Mouse (Mus musculus): ENCODE measurements around the gene Agpat4.

GRCm38 (mm10) chr17:12203414-12203897, 85.0 kb downstream of the Agpat4 start:
- no peak for TF ChIP-seq POLR2A (IDR thresholded peaks at IDR 0.05; ENCODE audit: borderline replicate concordance, extremely low read depth, insufficient read depth, insufficient read length, poor library complexity, severe bottlenecking)
- TF ChIP-seq CTCF (IDR thresholded peaks at IDR 0.05; ENCODE audit: borderline replicate concordance, extremely low read depth, insufficient read depth, insufficient read length), result no peak

All from brain, embryonic 14.5 days (tissue).